Mouse (Mus musculus) cerebellum, postnatal 4 days (tissue): ENCODE results near the gene Cyp2ab1.
A peak's percentile ranks its signal among the peaks of the same experiment; 100 is the strongest.
"Not testable (repeated sequence)": the region's sequence is repeated elsewhere in the genome, so short reads cannot be mapped to it uniquely, and the experiment has no call there.

Experiments used
- DNase-seq, 2 experiments: peaks; one replicate each; pipeline ENCODE4 v3.0.0; 2022; ENCODE audit warnings: low spot score in 2 of 2, mixed read lengths in 1 of 2

The Cyp2ab1 gene

GRCm38 (mm10) chr16:20325286-20325685, at the start of gene Cyp2ab1:
Gene Cyp2ab1 (minus strand): TSS chr16:20325404.
- no peak for DNase-seq

DNA sequence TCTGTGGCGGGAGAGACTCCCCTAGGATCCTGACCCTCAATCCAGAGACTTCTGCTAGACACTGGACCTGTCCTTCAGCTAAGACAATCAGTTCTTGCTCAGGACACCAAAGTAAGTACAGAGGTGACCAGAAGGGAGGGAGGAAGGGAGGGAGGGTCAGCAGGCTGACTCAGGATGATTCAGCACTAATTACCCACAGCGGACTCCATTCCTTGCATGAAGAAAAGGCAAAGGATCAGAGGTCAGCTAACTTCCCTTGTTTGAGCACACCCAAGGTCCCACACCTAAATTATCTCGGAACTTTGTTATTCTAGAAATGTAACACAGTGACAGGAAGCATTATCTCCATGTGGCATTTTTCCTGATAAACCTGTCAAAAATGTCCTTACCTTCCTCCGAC, 46.5 kb upstream of the Cyp2ab1 start:
- DNase-seq, result no peak

DNA sequence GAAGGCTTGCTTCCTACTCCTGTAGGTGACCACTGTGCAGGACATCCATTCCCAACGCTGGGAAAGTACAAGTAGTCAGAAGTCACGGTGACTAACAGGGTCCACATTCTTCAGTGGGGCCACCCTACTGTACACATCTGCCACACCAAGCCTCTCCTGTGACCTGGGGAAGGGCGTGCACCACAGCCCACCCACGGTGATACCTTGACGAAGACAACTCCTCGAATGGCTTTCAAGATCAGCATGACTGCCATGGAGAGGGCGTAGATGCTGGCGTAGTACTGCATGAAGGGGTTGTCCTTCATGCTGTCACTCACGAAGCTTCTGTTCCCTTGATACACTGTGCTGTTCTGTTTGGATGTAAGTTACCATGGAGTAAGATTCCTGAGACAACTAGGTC, 43.0 kb upstream of the Cyp2ab1 start:
- DNase-seq, result no peak

- no peak for DNase-seq
Measured at GRCm38 (mm10) chr16:20362121-20362520, 36.9 kb upstream of the Cyp2ab1 start.

GRCm38 (mm10) chr16:20361496-20361895, 36.3 kb upstream of the Cyp2ab1 start:
- not testable (repeated sequence) for DNase-seq

DNA sequence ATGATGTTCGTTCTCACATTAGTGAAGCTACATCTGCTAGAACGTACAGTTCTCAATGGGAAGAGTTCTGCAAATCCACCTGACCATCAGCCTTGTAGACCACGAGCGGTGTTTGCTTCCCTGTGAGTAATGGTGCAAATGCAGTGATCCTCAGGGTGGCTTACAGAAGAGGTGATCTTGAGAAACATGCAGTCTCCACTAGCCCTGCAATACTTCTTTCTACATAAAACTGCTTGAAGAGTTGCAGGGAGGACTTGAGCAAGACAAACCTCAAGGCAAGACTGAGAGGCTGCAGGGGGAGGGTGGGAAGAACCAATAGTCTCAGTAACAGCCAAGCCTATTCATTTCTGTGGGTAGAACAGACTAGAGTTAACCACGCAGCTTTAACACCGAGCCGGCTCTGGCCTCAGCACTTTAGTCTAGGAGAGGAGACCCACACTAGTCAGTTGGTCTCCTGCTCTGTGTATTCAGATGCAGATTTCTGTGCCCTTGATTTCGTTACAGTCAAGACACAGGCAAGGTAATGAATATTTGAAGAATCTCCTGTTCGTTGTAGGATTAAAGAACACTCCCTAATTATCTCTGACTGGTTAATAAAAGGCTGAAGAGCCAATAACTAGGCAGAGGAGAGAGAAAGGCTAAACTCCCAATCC, 34.6 kb upstream of the Cyp2ab1 start:
- DNase-seq, result no peak

GRCm38 (mm10) chr16:20357837-20358236, 32.6 kb upstream of the Cyp2ab1 start:
- no peak for DNase-seq

GRCm38 (mm10) chr16:20354762-20355161, 29.6 kb upstream of the Cyp2ab1 start:
- no peak for DNase-seq

DNA sequence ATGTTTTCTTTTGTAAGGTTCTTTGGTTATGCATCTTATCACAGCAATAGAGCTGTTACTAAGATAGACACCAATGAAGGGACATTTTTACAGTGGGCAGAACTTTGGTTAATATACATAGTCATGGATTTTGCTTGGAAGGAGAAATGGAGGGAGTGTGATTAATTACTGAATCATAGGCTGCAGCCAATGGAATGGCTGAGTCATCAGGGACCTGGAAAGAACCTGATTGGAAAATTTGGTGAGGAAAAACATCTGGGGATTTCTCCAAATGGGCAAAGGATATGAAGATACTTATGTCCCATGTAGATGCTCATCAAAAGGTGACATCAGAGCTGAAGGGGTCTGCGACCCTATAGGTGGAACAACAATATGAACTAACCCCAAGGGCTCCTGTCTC, 28.8 kb upstream of the Cyp2ab1 start:
- DNase-seq, result no peak

DNA sequence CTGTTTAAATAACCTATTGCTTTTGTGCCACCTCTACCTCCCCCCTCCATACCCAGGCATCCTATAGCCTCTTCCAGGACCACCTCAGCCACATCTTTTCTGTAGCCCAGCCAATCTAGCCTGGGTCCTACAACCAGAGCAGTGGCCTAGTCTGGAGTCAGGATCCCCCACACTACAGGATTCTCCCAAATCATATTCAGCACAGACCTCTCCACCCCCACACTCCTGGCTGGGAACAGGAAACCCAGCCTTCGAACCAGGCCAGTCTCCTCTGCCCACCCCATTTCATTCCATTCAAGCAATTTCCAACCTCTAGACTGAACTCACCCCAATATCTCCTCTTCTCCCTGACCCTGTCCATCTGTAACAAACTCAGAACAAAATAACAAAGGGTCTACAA, 20.3 kb upstream of the Cyp2ab1 start:
- DNase-seq, result no peak

DNA sequence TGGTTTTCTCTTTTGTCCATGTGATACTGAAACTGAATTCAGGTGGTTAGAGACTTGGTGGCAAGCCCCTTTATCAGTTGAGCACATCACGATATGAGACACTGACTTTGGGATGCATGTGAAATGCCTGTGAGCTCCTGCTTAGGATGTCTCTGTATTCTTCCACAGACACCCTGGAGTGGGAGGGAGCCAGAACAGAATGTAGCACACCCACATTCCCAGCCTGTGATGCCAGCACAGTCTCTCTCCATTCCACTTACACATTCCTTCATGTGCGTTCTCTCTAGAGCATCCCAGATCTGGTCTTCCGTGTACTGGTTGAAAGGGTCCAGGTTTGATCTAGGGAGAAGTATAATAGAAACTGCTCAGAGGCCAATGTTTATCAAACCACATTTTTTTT, 13.4 kb upstream of the Cyp2ab1 start:
- no peak for DNase-seq

DNA sequence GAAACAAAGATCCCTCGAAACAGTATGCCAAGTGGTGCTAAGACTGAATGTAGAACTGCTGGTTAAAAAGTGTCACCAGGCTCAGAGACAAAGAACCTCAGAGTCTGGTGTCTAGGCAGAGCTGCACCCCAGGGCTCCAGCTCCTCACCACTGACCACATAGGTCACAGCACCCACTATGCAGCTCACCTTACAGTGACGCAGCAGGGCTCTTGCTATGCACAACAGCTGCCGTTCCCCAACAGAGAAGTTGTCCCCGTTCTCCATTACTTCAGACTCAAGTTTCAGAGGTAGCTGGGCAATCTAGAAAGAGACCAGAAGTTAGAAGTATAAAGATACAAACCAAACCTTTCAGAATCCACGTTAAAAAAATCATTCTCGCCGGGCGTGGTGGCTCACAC, 9.7 kb upstream of the Cyp2ab1 start:
- no peak for DNase-seq

- no peak for DNase-seq
Measured at GRCm38 (mm10) chr16:20328306-20328705, 3.1 kb upstream of the Cyp2ab1 start.

DNA sequence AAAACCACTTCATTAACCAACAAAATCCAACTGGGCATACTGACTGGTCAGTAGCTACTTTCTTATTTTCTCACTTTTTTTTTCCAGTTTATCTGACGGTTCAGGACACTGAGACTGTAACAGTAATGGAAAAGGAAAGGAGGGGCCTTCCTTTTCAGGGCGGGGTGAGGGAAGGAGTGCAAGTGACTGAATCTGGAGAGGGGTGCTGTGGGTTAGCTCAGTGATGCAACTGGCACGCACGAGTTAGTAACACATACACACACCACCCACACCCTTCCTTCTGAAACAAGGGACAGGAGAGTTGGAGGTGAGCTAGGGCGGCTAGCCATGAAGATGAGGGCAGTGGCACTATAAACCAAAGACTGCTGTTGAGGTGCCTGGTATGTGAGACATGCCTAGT, 1.3 kb downstream of the Cyp2ab1 start:
- no peak for DNase-seq

GRCm38 (mm10) chr16:20322274-20322673, 2.9 kb downstream of the Cyp2ab1 start:
- no peak for DNase-seq

DNA sequence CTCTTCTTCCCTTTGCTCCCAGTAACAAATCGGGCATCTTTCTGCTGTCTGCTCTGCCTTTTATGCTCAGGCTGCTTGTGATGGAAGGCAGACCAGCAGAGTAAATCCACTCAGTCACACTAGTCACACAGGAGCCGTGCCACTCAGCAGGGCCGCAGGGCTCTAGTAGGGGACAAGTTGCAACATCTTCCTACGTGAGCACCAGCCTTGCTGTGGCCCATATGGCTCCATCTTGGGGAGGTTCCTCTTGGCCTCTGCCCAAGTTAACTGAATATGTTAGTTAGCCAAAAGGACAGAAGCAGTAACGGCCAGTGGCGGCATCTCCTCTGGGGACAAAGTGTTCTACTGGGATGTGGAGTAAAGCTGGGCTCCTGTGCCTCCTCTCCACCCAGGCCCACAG, 8.4 kb downstream of the Cyp2ab1 start:
- no peak for DNase-seq

GRCm38 (mm10) chr16:20315266-20315665, 9.9 kb downstream of the Cyp2ab1 start:
- no peak for DNase-seq

- no peak for DNase-seq
Measured at GRCm38 (mm10) chr16:20312272-20312671, 12.9 kb downstream of the Cyp2ab1 start.

- peak; percentile 72 to 87 for DNase-seq
Measured at GRCm38 (mm10) chr16:20301770-20302649, 23.2 kb downstream of the Cyp2ab1 start, which contains the start of gene Parl. Gene Parl (minus strand): TSS chr16:20302387.

DNA sequence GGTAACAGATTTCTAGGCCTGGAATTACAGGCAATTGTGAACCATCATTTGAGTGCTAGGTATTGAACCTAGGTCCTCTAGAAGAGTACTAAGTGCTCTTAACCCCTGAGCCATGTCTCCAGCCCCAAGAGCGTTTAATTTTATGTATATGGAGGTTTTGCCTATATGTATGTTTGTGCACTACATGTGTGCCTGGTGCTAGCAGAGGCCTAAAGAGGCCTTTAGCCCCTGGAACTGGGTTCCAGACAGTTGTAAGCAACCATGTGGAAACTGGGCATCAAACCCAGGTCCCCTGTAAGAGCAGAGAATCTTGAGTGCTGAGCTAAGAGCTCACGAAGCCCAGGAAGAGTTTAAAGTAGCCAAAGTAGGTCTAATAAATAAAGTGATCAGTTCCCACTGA, 25.1 kb downstream of the Cyp2ab1 start:
- DNase-seq, result no peak

DNA sequence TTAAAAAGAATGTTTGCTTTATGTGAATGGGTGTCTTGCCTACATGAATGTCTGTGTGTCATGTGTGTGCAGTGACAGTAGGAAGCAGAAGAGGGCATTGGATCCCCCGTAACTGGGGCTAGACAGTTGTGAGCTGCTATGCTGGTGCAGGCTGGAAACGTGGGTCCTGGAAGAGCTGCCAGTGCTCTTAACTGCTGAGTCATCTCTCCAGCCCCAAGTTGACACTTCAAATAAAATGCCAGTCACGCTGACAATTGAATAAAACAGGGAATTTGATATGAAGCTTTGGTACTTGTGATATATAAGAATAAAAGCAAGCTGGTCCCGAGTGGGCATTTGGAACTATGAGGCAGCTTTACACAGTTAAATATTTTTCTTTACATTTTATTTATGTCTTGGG, 45.0 kb downstream of the Cyp2ab1 start:
- no peak for DNase-seq

DNA sequence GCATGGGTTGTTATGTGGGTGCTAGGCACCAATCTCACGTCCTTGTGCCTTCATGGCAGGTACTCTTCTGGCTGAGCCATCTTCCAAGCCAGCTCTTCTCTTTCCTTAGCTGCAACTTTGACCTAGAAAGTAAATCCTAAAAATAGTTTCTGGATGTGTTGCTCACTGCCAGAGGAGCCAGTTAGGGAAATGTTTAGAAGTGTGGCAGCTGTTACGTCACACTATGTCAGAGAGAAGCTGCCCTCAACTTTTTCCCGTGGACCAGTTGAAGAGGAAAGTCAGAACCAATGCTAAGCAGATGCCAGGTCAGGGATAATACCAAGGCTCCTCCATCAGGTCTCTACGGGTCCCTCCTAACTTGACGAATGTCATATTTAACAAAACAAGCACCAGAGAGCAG, 45.8 kb downstream of the Cyp2ab1 start:
- DNase-seq, result no peak

- DNase-seq, result no peak
Measured at GRCm38 (mm10) chr16:20272994-20273393, 52.2 kb downstream of the Cyp2ab1 start.
